Mouse (Mus musculus): ENCODE results near the gene Aftph.

Gene Aftph

DNA sequence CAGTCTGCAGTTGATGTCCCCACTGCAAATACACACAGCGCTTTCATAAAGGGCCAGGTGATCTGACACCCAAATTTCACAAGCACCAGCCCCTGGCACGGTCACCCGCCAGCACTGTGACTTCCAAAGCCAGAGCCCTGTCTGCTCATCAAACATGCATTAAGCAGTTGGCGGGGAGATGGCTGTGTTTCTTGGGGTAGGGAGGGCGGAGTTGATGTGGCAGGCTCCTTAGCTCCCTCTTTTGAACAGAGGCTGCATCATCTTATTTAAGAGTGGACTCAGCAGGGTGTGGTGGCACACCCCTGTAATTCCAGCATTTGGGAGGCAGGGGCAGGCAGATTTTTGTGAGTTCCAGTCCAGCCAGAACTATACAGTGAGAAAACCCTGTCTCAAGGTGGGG is 91.9 kb downstream of the Aftph start:
- DNase-seq (ENCODE audit: extremely low spot score, low read depth, low spot score): no peak

- DNase-seq (ENCODE audit: extremely low spot score, low read depth, low spot score): no peak
Observed at GRCm38 (mm10) chr11:20647902-20648625, 93.3 kb downstream of the Aftph start.

GRCm38 (mm10) chr11:20646986-20647726 is 94.2 kb downstream of the Aftph start:
- no peak for DNase-seq (ENCODE audit: extremely low spot score, low read depth, low spot score)

GRCm38 (mm10) chr11:20646142-20646541 is 95.2 kb downstream of the Aftph start:
- DNase-seq (ENCODE audit: extremely low spot score, low read depth, low spot score): no peak

DNA sequence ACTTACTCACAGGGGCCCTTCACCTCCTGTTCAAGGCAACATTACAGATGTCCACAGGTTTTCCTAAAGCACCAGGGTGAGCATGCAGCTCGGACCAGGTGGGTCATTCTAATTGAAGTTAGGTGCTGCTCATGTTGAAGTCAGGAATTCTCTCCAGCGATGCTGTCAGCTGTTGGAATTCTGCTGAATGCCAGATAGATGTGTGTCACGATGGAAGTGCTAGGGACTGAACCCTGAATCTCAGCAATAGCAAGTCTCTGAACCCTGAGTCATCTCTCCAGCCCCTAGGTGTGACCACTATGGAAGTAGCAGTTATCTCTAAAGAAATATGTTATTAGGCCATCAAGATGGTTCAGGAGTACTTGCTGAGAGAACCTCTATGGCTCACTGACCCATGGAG is 95.9 kb downstream of the Aftph start:
- no peak for DNase-seq (ENCODE audit: extremely low spot score, low read depth, low spot score)

DNA sequence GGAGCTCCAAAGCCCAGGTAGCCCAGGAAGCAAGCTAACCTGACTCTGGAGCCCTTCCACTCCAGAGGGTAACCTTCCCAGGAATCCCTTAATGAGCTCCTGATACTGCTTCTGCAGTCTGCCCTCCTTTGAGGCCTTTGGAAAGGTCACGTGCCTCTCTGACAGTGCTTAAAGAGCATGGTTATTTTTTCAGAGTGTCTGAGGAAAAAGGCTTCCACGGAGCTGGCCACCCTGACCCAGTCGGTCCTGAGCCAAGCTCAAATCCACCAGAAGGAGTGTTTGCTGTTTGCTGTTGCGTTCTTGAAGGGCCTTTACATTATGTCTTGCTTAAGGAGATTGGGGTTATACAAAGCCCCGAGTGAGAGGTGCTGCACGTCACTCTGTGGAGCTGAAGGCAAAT is 96.5 kb downstream of the Aftph start:
- DNase-seq (ENCODE audit: extremely low spot score, low read depth, low spot score): no peak

DNA sequence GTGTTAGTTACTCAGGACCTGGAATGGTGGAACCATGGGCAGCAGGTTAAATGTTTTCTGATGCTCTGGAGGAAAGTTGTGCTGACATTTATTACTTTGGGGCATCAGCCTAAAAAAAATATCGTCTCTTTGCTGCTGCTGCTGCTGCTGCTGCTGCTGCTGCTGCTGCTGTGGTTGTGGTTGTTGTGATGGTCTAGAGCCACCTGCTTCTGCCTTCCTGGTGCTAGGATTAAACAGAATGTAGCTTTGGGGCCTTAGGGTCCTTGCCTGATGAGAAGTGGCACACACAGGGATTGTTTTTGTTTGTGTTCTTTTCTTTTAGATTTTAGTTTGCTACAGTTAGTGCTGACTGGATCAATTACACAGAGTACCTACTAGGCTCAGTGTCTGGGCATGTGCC is 97.2 kb downstream of the Aftph start:
- DNase-seq (ENCODE audit: extremely low spot score, low read depth, low spot score): no peak

GRCm38 (mm10) chr11:20643161-20643560 is 98.2 kb downstream of the Aftph start:
- DNase-seq (ENCODE audit: extremely low spot score, low read depth, low spot score): no peak

GRCm38 (mm10) chr11:20642321-20642720 is 99.1 kb downstream of the Aftph start:
- DNase-seq (ENCODE audit: extremely low spot score, low read depth, low spot score): no peak

- peak; percentile 61 for DNase-seq (ENCODE audit: extremely low spot score, low read depth, low spot score)
Observed at GRCm38 (mm10) chr11:20639918-20640447, 101.4 kb downstream of the Aftph start.

- no peak for DNase-seq (ENCODE audit: extremely low spot score, low read depth, low spot score)
Observed at GRCm38 (mm10) chr11:20638841-20639240, 102.5 kb downstream of the Aftph start.

- DNase-seq (ENCODE audit: extremely low spot score, low read depth, low spot score): no peak
Observed at GRCm38 (mm10) chr11:20637060-20637459, 104.3 kb downstream of the Aftph start.

GRCm38 (mm10) chr11:20636114-20636513 is 105.3 kb downstream of the Aftph start:
- DNase-seq (ENCODE audit: extremely low spot score, low read depth, low spot score): no peak

DNA sequence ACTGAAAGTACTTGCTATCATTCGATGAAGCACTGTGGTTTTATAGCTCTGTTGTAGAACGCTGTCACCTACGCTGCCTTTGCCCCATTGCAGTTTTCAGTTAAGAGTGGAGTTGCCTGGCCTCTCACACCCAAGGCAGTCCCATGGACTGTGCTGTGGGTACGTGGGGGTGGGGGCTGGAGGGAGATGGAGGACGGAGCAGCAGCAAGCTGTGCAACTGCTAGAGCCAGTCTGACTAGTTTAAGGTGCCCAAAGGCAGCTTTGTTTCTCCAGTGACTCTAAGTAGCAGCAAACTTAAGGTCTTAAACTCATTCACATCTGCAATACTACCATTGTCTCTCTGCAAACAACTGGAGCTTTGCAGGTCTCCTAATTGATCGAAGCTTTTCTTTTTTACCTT is 105.7 kb downstream of the Aftph start:
- no peak for DNase-seq (ENCODE audit: extremely low spot score, low read depth, low spot score)
